In genomic region chr1:60269314-60269713, GRCm38 (mm10) we compare ENCODE assay signal across 25 mouse cellular contexts.
"Had no signal": no experiment of that assay in that cellular context is flagged by ENCODE, and none has a peak within 500 bp of the region (broad histone marks: within the 10 kb centered on the region; RNA-seq: fewer than 3 reads in every experiment).

No protein-coding gene starts in this region.

- H3K27me3 ChIP-seq: heart, embryonic 12.5 days; hindbrain, embryonic 12.5 days; intestine, embryonic 15.5 days; limb, embryonic 12.5 days had no signal

- ATAC-seq: hindbrain, embryonic 16.5 days; inflammation-experienced regulatory T-cells, adult 6 months; intestine, embryonic 15.5 days; intestine, postnatal 0 days had no signal

- DNase-seq: gastrocnemius, adult 2 months; gastrocnemius, postnatal 10 days; gastrocnemius, postnatal 25 days; heart, adult 18-20 months; heart, postnatal 10 days; heart, postnatal 4 days; kidney, adult 18-20 months; kidney, adult 8-10 months; kidney, postnatal 10 days; kidney, postnatal 25 days; kidney, postnatal 4 days had no signal

- H3K4me2 ChIP-seq: heart, embryonic 12.5 days; hindbrain, embryonic 12.5 days; hindbrain, embryonic 14.5 days; intestine, embryonic 15.5 days; limb, embryonic 12.5 days had no signal

- H3K4me3 ChIP-seq: gastrocnemius, adult 2 months; heart, embryonic 10.5 days; heart, embryonic 12.5 days; hindbrain, embryonic 10.5 days; hindbrain, embryonic 12.5 days; intestine, embryonic 15.5 days; layer of hippocampus, adult 2 months; left cerebral cortex, adult 2 months; limb, embryonic 10.5 days; limb, embryonic 12.5 days had no signal

- H3K4me1 ChIP-seq: heart, embryonic 10.5 days; heart, embryonic 12.5 days; hindbrain, embryonic 10.5 days; hindbrain, embryonic 12.5 days; intestine, embryonic 15.5 days; limb, embryonic 10.5 days; limb, embryonic 12.5 days had no signal

- H3K36me3 ChIP-seq: intestine, embryonic 15.5 days had no signal

- H3K9ac ChIP-seq: heart, embryonic 12.5 days; hindbrain, embryonic 12.5 days; hindbrain, embryonic 14.5 days; intestine, embryonic 15.5 days; limb, embryonic 12.5 days; liver, embryonic 14.5 days had no signal

- H3K9me3 ChIP-seq: heart, embryonic 10.5 days; heart, embryonic 12.5 days; hindbrain, embryonic 10.5 days; hindbrain, embryonic 12.5 days; intestine, embryonic 15.5 days; limb, embryonic 10.5 days; limb, embryonic 12.5 days had no signal

- H3K27ac ChIP-seq: gastrocnemius, adult 2 months; heart, embryonic 10.5 days; hindbrain, embryonic 10.5 days; hindbrain, embryonic 12.5 days; hindbrain, embryonic 14.5 days; intestine, embryonic 15.5 days; layer of hippocampus, adult 2 months; left cerebral cortex, adult 2 months; limb, embryonic 10.5 days; limb, embryonic 12.5 days; liver, embryonic 14.5 days had no signal
